Mouse (Mus musculus): Measurements from ENCODE around the gene Bloc1s6.

GRCm38 (mm10) chr2:122720564-122720963 lies 17.7 kb upstream of the Bloc1s6 start:
- TF ChIP-seq CTCF (IDR thresholded peaks at IDR 0.05; ENCODE audit: low read depth, low read length): no peak
- no peak for TF ChIP-seq GATA1 (IDR thresholded peaks at IDR 0.05; ENCODE audit: borderline replicate concordance, low read length)

Data from G1E (cell line).